In the genomic region with DNA sequence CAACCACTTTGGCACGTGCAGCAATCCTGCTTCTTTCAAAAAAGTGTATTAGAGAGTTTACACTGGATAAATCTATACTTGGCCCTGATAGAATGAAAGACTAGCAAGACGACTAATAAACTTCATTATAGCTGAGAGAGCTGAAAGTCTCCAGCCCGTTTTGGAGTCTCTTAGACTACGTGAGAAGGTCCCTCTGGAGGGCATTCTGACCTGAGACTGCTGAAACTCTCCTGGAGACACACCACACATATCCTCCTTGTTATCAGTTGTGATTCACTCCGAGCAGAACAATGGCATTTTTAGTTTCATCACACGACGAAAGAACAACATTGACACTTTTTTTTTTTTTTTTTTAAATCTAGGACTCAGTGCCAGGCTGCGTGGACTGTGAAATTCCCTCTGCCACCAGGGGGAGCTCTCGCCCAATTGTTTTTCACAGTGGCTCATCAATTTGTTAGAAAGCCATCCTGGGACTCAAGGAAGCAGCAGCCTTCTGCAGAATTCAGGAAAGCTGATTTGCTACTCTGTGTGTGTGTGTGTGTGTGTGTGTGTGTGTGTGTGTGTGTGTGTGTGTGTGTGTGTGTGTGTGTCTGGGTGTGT, we compare ENCODE assay signal across 8 mouse cellular contexts.
DNase-seq lines count a peak whose midpoint lies in the region; ATAC-seq lines count a peak whose summit lies in the region.

No protein-coding gene starts in this region.

- no peak for ATAC-seq in CD4-positive, CD25-positive, alpha-beta regulatory T cell, adult 4 months
- ATAC-seq in midbrain, embryonic 12.5 days (ENCODE audit: low FRiP score, low read depth): peak; percentile 83

- no peak overlapping the region for H3K4me3 ChIP-seq in midbrain, embryonic 12.5 days

- no peak overlapping the region for H3K4me2 ChIP-seq in midbrain, embryonic 12.5 days (replicated peaks)

- peaks cover 16% of the 10 kb centered on the region for H3K27me3 ChIP-seq in midbrain, embryonic 12.5 days

- no peaks in the 10 kb centered on the region for H3K9me3 ChIP-seq in midbrain, embryonic 12.5 days

- H3K4me1 ChIP-seq in midbrain, embryonic 12.5 days: no peaks in the 10 kb centered on the region

- DNase-seq in CD4-positive, CD25-positive, alpha-beta regulatory T cell, adult 2 months (ENCODE audit: low read depth, low spot score): peak; percentile 42
- DNase-seq in cerebellum, adult 9-11 months: peak; percentile 6
- DNase-seq in frontal cortex, postnatal 25 days (ENCODE audit: low spot score in 2 of 2): peak; percentile 93
- peak; percentile 56 for DNase-seq in hindlimb bud, embryonic 11.5 days (ENCODE audit: extremely low spot score, low read depth, low spot score)
- peak; percentile 62 to 86 for DNase-seq in left cerebral cortex, adult 8-10 months (ENCODE audit: low spot score in 2 of 2)
- peak; percentile 30 to 78 for DNase-seq in spleen, postnatal 10 days (ENCODE audit: low spot score in 2 of 2)

- 38% methylated on average over 9 of the region's 9 CpGs for WGBS in midbrain, embryonic 12.5 days

- no peak overlapping the region for H3K27ac ChIP-seq in midbrain, embryonic 12.5 days (replicated peaks)

- H3K9ac ChIP-seq in midbrain, embryonic 12.5 days (replicated peaks): no peak overlapping the region

- H3K36me3 ChIP-seq in midbrain, embryonic 12.5 days: no peaks in the 10 kb centered on the region

Comparison
In these comparisons a context has a peak if more than half of its experiments do, and no peak if none do; other contexts are left out.
1. DNase-seq: peak in every context shown above with its lines; median percentile 93 in frontal cortex, postnatal 25 days; 74 in left cerebral cortex, adult 8-10 months; 56 in hindlimb bud, embryonic 11.5 days; 54 in spleen, postnatal 10 days; 42 in CD4-positive, CD25-positive, alpha-beta regulatory T cell, adult 2 months; 6 in cerebellum, adult 9-11 months.